Mouse (Mus musculus): ENCODE data around the gene Ubtd1.

GRCm38 (mm10) chr19:42043988-42044387 is 62.4 kb downstream of the Ubtd1 start:
- TF ChIP-seq CTCF (IDR thresholded peaks at IDR 0.05; ENCODE audit: low read depth) (no peak), EP300 (optimal IDR thresholded peaks at IDR 0.05) (no peak)
